Comparison of ENCODE assay signal across 16 mouse cellular contexts in genomic region chr19:61223706-61224328, GRCm38 (mm10). TPM values are rescaled to one million over a fixed set of nuclear protein-coding genes. Genes with fewer than 3 reads are reported as not detected.
DNase-seq lines count a peak whose midpoint lies in the region; ATAC-seq and TF ChIP-seq lines count a peak whose summit lies in the region.
"Had no signal": no experiment of that assay in that cellular context is flagged by ENCODE, and none has a peak within 500 bp of the region (broad histone marks: within the 10 kb centered on the region; RNA-seq: fewer than 3 reads in every experiment).

No protein-coding gene starts in this region.

- no peak overlapping the region for H3K27ac ChIP-seq in kidney, postnatal 0 days
- H3K27ac ChIP-seq in kidney, embryonic 14.5 days (ENCODE audit: low read depth, low read length), result no peak overlapping the region
- H3K27ac ChIP-seq in stomach, postnatal 0 days (replicated peaks), result no peak overlapping the region
- H3K27ac ChIP-seq in hindbrain, embryonic 11.5 days (ENCODE audit: low read depth, low read length), result no peak overlapping the region
- H3K27ac ChIP-seq: forebrain, embryonic 12.5 days; intestine, embryonic 15.5 days had no signal

- no peak overlapping the region for H3K4me3 ChIP-seq in kidney, postnatal 0 days (replicated peaks; ENCODE audit: low read depth, low read length)
- no peak overlapping the region for H3K4me3 ChIP-seq in kidney, embryonic 14.5 days (ENCODE audit: low read length)
- no peak overlapping the region for H3K4me3 ChIP-seq in stomach, postnatal 0 days (ENCODE audit: low read depth, low read length)
- no peak overlapping the region for H3K4me3 ChIP-seq in hindbrain, embryonic 11.5 days (ENCODE audit: low read depth, low read length)
- H3K4me3 ChIP-seq: forebrain, embryonic 12.5 days; intestine, embryonic 15.5 days; myocyte had no signal

- no peaks in the 10 kb centered on the region for H3K4me1 ChIP-seq in kidney, postnatal 0 days (replicated peaks; ENCODE audit: insufficient read depth, low read length)
- H3K4me1 ChIP-seq in kidney, embryonic 14.5 days (ENCODE audit: control insufficient read depth, insufficient read depth, low read length), result no peaks in the 10 kb centered on the region
- no peaks in the 10 kb centered on the region for H3K4me1 ChIP-seq in stomach, postnatal 0 days (replicated peaks; ENCODE audit: control insufficient read depth, insufficient read depth)
- no peaks in the 10 kb centered on the region for H3K4me1 ChIP-seq in hindbrain, embryonic 11.5 days (replicated peaks; ENCODE audit: control insufficient read depth, insufficient read depth, low read length)

- no peaks in the 10 kb centered on the region for H3K9me3 ChIP-seq in kidney, postnatal 0 days (replicated peaks; ENCODE audit: low read length)
- H3K9me3 ChIP-seq in kidney, embryonic 14.5 days (ENCODE audit: control insufficient read depth, low read length), result no peaks in the 10 kb centered on the region
- H3K9me3 ChIP-seq in stomach, postnatal 0 days (ENCODE audit: control insufficient read depth, low read length), result no peaks in the 10 kb centered on the region
- no peaks in the 10 kb centered on the region for H3K9me3 ChIP-seq in hindbrain, embryonic 11.5 days (ENCODE audit: control insufficient read depth, low read length)
- H3K9me3 ChIP-seq: intestine, embryonic 15.5 days had no signal

- WGBS in kidney, postnatal 0 days, result 91% methylated on average over 6 of the region's 6 CpGs
- WGBS in kidney, embryonic 14.5 days, result 95% methylated on average over 6 of the region's 6 CpGs
- 89% methylated on average over 6 of the region's 6 CpGs for WGBS in stomach, postnatal 0 days
- WGBS in hindbrain, embryonic 11.5 days, result 90% methylated on average over 6 of the region's 6 CpGs

- DNase-seq in kidney, postnatal 0 days (ENCODE audit: low spot score), result peak; percentile 47
- DNase-seq in thymus, postnatal 0 days (ENCODE audit: low spot score), result peak; percentile 20
- no peak for DNase-seq in thymus, postnatal 14 days
- DNase-seq in adipocyte (ENCODE audit: low spot score), result peak; percentile 68
- DNase-seq in stomach, postnatal 0 days (ENCODE audit: low spot score), result no peak
- DNase-seq in hindbrain, embryonic 11.5 days (ENCODE audit: low spot score), result no peak

- no peak for TF ChIP-seq EP300 in stomach, postnatal 0 days (optimal IDR thresholded peaks at IDR 0.05)

- no peak overlapping the region for H3K9ac ChIP-seq in kidney, postnatal 0 days (ENCODE audit: low read depth, low read length)
- no peak overlapping the region for H3K9ac ChIP-seq in kidney, embryonic 14.5 days (ENCODE audit: low read depth, low read length)
- H3K9ac ChIP-seq in stomach, postnatal 0 days (ENCODE audit: low read length), result no peak overlapping the region
- no peak overlapping the region for H3K9ac ChIP-seq in hindbrain, embryonic 11.5 days (ENCODE audit: low read depth, low read length)
- H3K9ac ChIP-seq: forebrain, embryonic 12.5 days; intestine, embryonic 15.5 days had no signal

- peak; percentile 53; the same call in 1 of the 2 replicates for TF ChIP-seq CTCF in kidney, postnatal 0 days (IDR thresholded peaks at IDR 0.05; ENCODE audit: low read depth)
- peak; percentile 54 for TF ChIP-seq CTCF in stomach, postnatal 0 days (IDR thresholded peaks at IDR 0.05; ENCODE audit: low read depth)

- H3K27me3 ChIP-seq in kidney, postnatal 0 days (ENCODE audit: insufficient read depth, low read length), result no peaks in the 10 kb centered on the region
- H3K27me3 ChIP-seq in kidney, embryonic 14.5 days (ENCODE audit: control insufficient read depth, insufficient read depth, low read length), result no peaks in the 10 kb centered on the region
- no peaks in the 10 kb centered on the region for H3K27me3 ChIP-seq in stomach, postnatal 0 days (ENCODE audit: control insufficient read depth, insufficient read depth, low read length)
- no peaks in the 10 kb centered on the region for H3K27me3 ChIP-seq in hindbrain, embryonic 11.5 days (ENCODE audit: control insufficient read depth, insufficient read depth, low read length)
- H3K27me3 ChIP-seq: intestine, embryonic 15.5 days had no signal

- H3K36me3 ChIP-seq in kidney, postnatal 0 days (ENCODE audit: insufficient read depth, low read length), result no peaks in the 10 kb centered on the region
- H3K36me3 ChIP-seq in kidney, embryonic 14.5 days (ENCODE audit: control insufficient read depth, insufficient read depth, low read length), result no peaks in the 10 kb centered on the region
- no peaks in the 10 kb centered on the region for H3K36me3 ChIP-seq in stomach, postnatal 0 days (ENCODE audit: control insufficient read depth, insufficient read depth, low read length)
- no peaks in the 10 kb centered on the region for H3K36me3 ChIP-seq in hindbrain, embryonic 11.5 days (ENCODE audit: control insufficient read depth, insufficient read depth, low read length)
- H3K36me3 ChIP-seq: forebrain, embryonic 12.5 days; intestine, embryonic 15.5 days had no signal

- no peak overlapping the region for H3K4me2 ChIP-seq in kidney, postnatal 0 days (ENCODE audit: low read length)
- no peak overlapping the region for H3K4me2 ChIP-seq in kidney, embryonic 14.5 days (replicated peaks; ENCODE audit: low read depth, low read length)
- H3K4me2 ChIP-seq in stomach, postnatal 0 days (replicated peaks; ENCODE audit: low read depth), result no peak overlapping the region
- H3K4me2 ChIP-seq in hindbrain, embryonic 11.5 days (replicated peaks; ENCODE audit: low read depth, low read length), result no peak overlapping the region
- H3K4me2 ChIP-seq: forebrain, embryonic 12.5 days; intestine, embryonic 15.5 days had no signal

- no peak for ATAC-seq in kidney, postnatal 0 days (replicated peaks; ENCODE audit: low FRiP score, low read depth)
- no peak for ATAC-seq in kidney, embryonic 14.5 days (ENCODE audit: low FRiP score, low TSS enrichment)
- no peak for ATAC-seq in stomach, postnatal 0 days (ENCODE audit: low FRiP score, low TSS enrichment)
- ATAC-seq in erythroblast, adult 5-6 weeks (replicated peaks; ENCODE audit: low FRiP score, poor library complexity, severe bottlenecking), result no peak
- no peak for ATAC-seq in hindbrain, embryonic 11.5 days (ENCODE audit: low FRiP score)
- ATAC-seq: intestine, embryonic 15.5 days had no signal

RNA-seq across cellular contexts. Expression of gene Csf2ra, which starts 4.4 kb away (rescaled TPM):
- 16.9 and 21.5 TPM in 2 replicates for polyA plus RNA-seq in kidney, postnatal 0 days (2015; fragmentation: Nextera tagmentation; extraction: Ambion mirVana)
- 32.9 and 36.8 TPM in 2 replicates for polyA plus RNA-seq in kidney, embryonic 14.5 days (2014; fragmentation: Nextera tagmentation; extraction: Ambion mirVana)
- polyA plus RNA-seq in thymus, postnatal 0 days (2015; fragmentation: Nextera tagmentation; extraction: Ambion mirVana), result 9.9 and 13.0 TPM in 2 replicates
- polyA plus RNA-seq in stomach, postnatal 0 days (2015; fragmentation: Nextera tagmentation; extraction: Ambion mirVana), result 8.4 and 9.0 TPM in 2 replicates
- 39.8 and 49.9 TPM in 2 replicates for total RNA-seq in erythroblast, adult 5-6 weeks (2015; ENCODE audit: low replicate concordance)
- 16.9 and 22.8 TPM in 2 replicates for total RNA-seq in erythroblast, adult 5-6 weeks (2017; ENCODE audit: low replicate concordance)
- polyA plus RNA-seq in hindbrain, embryonic 11.5 days (2014; fragmentation: Nextera tagmentation; extraction: Ambion mirVana), result 15.6 and 18.5 TPM in 2 replicates

RNA-seq across cellular contexts. Expression of gene Gm6020, which starts 40.1 kb away (rescaled TPM):
- polyA plus RNA-seq in kidney, postnatal 0 days (2015; fragmentation: Nextera tagmentation; extraction: Ambion mirVana), result not detected in 2 replicates
- polyA plus RNA-seq in kidney, embryonic 14.5 days (2014; fragmentation: Nextera tagmentation; extraction: Ambion mirVana), result not detected in 2 replicates
- not detected in 2 replicates for polyA plus RNA-seq in thymus, postnatal 0 days (2015; fragmentation: Nextera tagmentation; extraction: Ambion mirVana)
- polyA plus RNA-seq in stomach, postnatal 0 days (2015; fragmentation: Nextera tagmentation; extraction: Ambion mirVana), result not detected in 2 replicates
- not detected in 2 replicates for total RNA-seq in erythroblast, adult 5-6 weeks (2015; ENCODE audit: low replicate concordance)
- total RNA-seq in erythroblast, adult 5-6 weeks (2017; ENCODE audit: low replicate concordance), result not detected in 2 replicates
- not detected in 2 replicates for polyA plus RNA-seq in hindbrain, embryonic 11.5 days (2014; fragmentation: Nextera tagmentation; extraction: Ambion mirVana)
- total RNA-seq: adrenal gland, adult 18-20 months; granulocyte monocyte progenitor cell, adult 5-6 weeks; left cerebral cortex, postnatal 10 days had no signal
- polyA plus RNA-seq: forebrain, embryonic 12.5 days; intestine, embryonic 15.5 days; lung, embryonic 16.5 days; myocyte; urinary bladder, adult 2 months had no signal

RNA-seq across cellular contexts. Expression of gene Gm7102, which starts 47.7 kb away (rescaled TPM):
- 0.13 and 0.15 TPM in 2 replicates for polyA plus RNA-seq in kidney, postnatal 0 days (2015; fragmentation: Nextera tagmentation; extraction: Ambion mirVana)
- polyA plus RNA-seq in kidney, embryonic 14.5 days (2014; fragmentation: Nextera tagmentation; extraction: Ambion mirVana), result 0.23 and 0.28 TPM in 2 replicates
- polyA plus RNA-seq in thymus, postnatal 0 days (2015; fragmentation: Nextera tagmentation; extraction: Ambion mirVana), result 0.12 TPM in 1 of 2 replicates, not detected in the other
- polyA plus RNA-seq in stomach, postnatal 0 days (2015; fragmentation: Nextera tagmentation; extraction: Ambion mirVana), result 0.07 and 0.13 TPM in 2 replicates
- 0.58 TPM in 1 of 2 replicates, not detected in the other for total RNA-seq in erythroblast, adult 5-6 weeks (2015; ENCODE audit: low replicate concordance)
- total RNA-seq in erythroblast, adult 5-6 weeks (2017; ENCODE audit: low replicate concordance), result 1.0 TPM in 1 of 2 replicates, not detected in the other
- 0.11 and 0.17 TPM in 2 replicates for polyA plus RNA-seq in hindbrain, embryonic 11.5 days (2014; fragmentation: Nextera tagmentation; extraction: Ambion mirVana)
- total RNA-seq: adrenal gland, adult 18-20 months had no signal
- polyA plus RNA-seq: myocyte had no signal

Comparison
In these comparisons a context has a peak if more than half of its experiments do, and no peak if none do; other contexts are left out.
1. DNase-seq: peak in kidney, postnatal 0 days (single experiment), thymus, postnatal 0 days (single experiment) and adipocyte (single experiment); none in thymus, postnatal 14 days (single experiment), stomach, postnatal 0 days (single experiment) and hindbrain, embryonic 11.5 days (single experiment).